Mouse (Mus musculus): ENCODE measurements around the gene Gpc1. TPM values are rescaled to one million over a fixed set of nuclear protein-coding genes. Genes with fewer than 3 reads are reported as not detected.

The Gpc1 gene
- total and polyA plus RNA-seq, 2 experiments from 2014 or later, result 57.8 to 215 TPM

DNA sequence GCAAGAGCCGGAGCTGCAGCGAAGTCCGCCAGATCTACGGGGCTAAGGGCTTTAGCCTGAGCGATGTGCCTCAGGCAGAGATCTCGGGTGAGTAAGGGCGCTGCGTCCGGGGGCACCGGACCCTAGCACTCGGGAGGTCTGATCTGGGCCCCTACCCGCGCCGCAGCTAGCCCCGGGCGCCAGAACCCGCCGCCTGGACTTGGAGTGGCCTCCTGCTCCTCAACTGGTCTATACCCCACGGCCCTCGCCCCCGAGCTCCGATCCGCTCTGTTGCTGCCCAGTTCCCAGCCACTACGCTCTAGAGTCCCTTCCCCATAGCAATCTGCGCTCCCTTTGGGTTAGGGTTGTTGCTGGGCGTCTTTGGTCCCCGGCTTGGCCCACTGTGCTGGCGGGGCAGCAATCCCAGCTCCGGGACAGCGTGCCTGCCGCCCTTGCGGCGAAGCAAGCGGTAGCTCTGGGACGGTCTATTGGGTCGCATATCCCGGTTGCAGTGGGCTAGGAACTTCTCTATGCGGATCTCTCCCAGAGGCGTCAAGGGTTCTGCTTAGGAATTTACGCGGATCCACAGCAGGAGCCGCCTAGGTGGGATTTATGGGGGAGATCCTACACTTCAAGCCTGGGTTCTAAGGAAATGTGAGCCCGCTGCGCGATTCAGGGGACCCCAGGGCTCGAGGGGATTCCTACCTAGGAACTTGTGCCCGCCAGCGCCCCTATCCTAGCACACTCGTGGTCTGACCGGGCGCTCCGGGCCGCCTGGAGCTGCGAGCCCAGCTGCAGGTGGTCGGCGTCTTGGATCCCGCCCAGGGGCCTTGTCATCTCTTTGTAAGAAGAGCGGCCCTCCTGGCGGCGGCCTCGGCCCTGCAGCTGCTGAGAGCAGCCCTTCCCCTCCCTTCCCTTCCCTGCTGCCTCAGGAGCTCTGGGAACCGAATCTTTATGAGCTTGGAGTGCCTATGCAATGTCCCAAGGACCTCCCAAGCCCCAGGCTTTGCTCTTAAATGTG, 866 bp downstream of the Gpc1 start:
- DNase-seq (ENCODE audit: low spot score) (peak; percentile 84), ATAC-seq (peak; percentile 16)
- Histone ChIP-seq H3K27ac (peak overlapping the region; percentile 83), H3K27me3 (ENCODE audit: insufficient read depth, low read length) (no peaks in the 10 kb centered on the region), H3K9me3 (ENCODE audit: low read length) (no peaks in the 10 kb centered on the region), H3K36me3 (ENCODE audit: insufficient read depth, low read length) (no peaks in the 10 kb centered on the region), H3K4me3 (ENCODE audit: low read length) (peak overlapping the region; percentile 65), H3K4me2 (ENCODE audit: low read depth, low read length) (peak overlapping the region; percentile 73), H3K4me1 (ENCODE audit: insufficient read depth, low read length) (peaks cover 26% of the 10 kb centered on the region), H3K9ac (replicated peaks; ENCODE audit: low read length) (peak overlapping the region; percentile 70)
- WGBS, result under 1% methylated on average over 62 of the region's 62 CpGs
- peak; percentile 28 for TF ChIP-seq CTCF (IDR thresholded peaks at IDR 0.05; ENCODE audit: low read depth)

- WGBS, result 32% methylated on average over 7 of the region's 7 CpGs
- H3K36me3 ChIP-seq (ENCODE audit: insufficient read depth, low read length), result no peaks in the 10 kb centered on the region
- ATAC-seq, result peak; percentile 51
- H3K4me1 ChIP-seq (ENCODE audit: insufficient read depth, low read length), result peaks cover 26% of the 10 kb centered on the region
- no peak overlapping the region for H3K27ac ChIP-seq
- H3K9ac ChIP-seq (replicated peaks; ENCODE audit: low read length), result no peak overlapping the region
- no peak overlapping the region for H3K4me3 ChIP-seq (ENCODE audit: low read length)
- peak; percentile 91 for TF ChIP-seq CTCF (IDR thresholded peaks at IDR 0.05; ENCODE audit: low read depth)
- H3K27me3 ChIP-seq (ENCODE audit: insufficient read depth, low read length), result no peaks in the 10 kb centered on the region
- no peaks in the 10 kb centered on the region for H3K9me3 ChIP-seq (ENCODE audit: low read length)
- DNase-seq (ENCODE audit: low spot score), result peak; percentile 93
- H3K4me2 ChIP-seq (ENCODE audit: low read depth, low read length), result peak overlapping the region; percentile 73
Observed at GRCm38 (mm10) chr1:92833987-92834706, 2.7 kb downstream of the Gpc1 start.

DNA sequence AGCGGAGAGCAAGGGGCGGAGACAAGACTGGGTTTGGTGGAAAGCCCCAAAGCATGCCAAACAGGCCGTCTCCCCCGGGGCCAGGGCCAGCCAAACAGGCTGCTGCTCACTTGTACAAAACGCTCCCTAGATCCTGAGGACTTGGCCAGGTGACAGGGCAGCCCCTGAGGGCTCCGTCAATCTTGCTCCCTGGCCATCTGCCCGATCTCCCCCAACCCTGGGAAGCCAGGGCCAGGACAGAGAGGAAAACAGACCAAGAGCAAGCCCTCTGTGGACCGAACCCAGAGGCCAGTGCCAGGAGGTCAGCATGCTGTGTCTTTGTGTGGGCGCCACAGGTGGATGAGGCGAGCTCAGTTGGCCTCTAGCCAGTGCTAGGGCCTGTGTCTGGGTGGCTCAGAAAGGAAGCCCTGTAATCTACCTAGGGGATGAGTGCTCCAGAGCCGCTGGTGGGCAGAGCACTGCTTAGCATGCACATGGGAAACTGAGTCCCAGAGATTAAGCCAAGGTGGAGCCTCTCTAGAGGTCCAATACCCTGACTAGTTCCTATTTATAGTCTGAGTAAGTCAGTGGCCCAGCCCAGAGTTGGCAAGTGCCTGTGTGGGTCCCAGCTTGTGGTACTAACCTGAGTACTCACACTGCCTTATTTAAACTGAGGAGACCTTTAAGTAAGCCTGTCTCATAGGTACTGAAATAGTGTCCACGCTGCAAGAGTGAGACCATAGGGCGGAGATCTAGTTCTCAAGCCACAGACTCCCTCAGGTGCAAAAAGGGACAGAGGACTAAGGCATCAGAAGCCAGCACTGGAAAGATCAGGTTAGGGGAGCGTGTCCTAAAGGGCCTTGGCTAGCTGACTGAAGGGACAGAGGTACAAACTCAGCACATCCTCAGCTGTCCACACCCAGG, 6.7 kb downstream of the Gpc1 start:
- ATAC-seq, result peak; percentile 11
- no peak overlapping the region for H3K27ac ChIP-seq
- H3K4me2 ChIP-seq (ENCODE audit: low read depth, low read length), result no peak overlapping the region
- H3K4me1 ChIP-seq (ENCODE audit: insufficient read depth, low read length), result peaks cover 16% of the 10 kb centered on the region
- WGBS, result 44% methylated on average over 14 of the region's 14 CpGs
- no peak overlapping the region for H3K9ac ChIP-seq (replicated peaks; ENCODE audit: low read length)
- no peak for TF ChIP-seq CTCF (IDR thresholded peaks at IDR 0.05; ENCODE audit: low read depth)
- peak; percentile 83 for DNase-seq (ENCODE audit: low spot score)
- no peaks in the 10 kb centered on the region for H3K36me3 ChIP-seq (ENCODE audit: insufficient read depth, low read length)
- no peaks in the 10 kb centered on the region for H3K9me3 ChIP-seq (ENCODE audit: low read length)
- H3K4me3 ChIP-seq (ENCODE audit: low read length), result no peak overlapping the region
- no peaks in the 10 kb centered on the region for H3K27me3 ChIP-seq (ENCODE audit: insufficient read depth, low read length)

DNA sequence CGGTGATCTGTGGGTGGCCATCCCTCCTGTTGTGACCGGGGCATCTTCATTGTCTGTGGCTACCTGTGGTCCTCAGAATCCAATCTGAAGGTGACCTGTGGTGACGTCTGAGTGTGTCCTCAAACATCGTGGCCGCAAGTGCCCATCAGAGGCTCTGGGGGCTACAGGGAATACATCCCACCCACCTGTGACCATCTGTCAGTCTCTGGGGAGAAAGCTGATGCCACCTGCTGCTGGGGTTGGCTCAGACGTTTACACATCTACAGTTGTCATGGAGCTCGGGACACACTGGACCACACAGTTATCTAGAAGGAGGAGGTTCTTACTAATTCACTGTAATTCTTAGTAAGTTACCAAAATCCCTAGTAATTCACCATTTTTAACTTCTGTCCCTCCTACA, 7.8 kb downstream of the Gpc1 start:
- Histone ChIP-seq H3K9me3 (ENCODE audit: low read length) (no peaks in the 10 kb centered on the region), H3K4me3 (ENCODE audit: low read length) (no peak overlapping the region), H3K9ac (replicated peaks; ENCODE audit: low read length) (no peak overlapping the region), H3K4me1 (ENCODE audit: insufficient read depth, low read length) (peaks cover 11% of the 10 kb centered on the region), H3K36me3 (ENCODE audit: insufficient read depth, low read length) (no peaks in the 10 kb centered on the region), H3K4me2 (ENCODE audit: low read depth, low read length) (no peak overlapping the region), H3K27me3 (ENCODE audit: insufficient read depth, low read length) (no peaks in the 10 kb centered on the region), H3K27ac (no peak overlapping the region)
- TF ChIP-seq CTCF (IDR thresholded peaks at IDR 0.05; ENCODE audit: low read depth), result no peak
- no peak for DNase-seq (ENCODE audit: low spot score)
- 58% methylated on average over 7 of the region's 7 CpGs for WGBS
- ATAC-seq, result no peak

GRCm38 (mm10) chr1:92840231-92840890, 8.9 kb downstream of the Gpc1 start:
- H3K9ac ChIP-seq (replicated peaks; ENCODE audit: low read length), result no peak overlapping the region
- 72% methylated on average over 8 of the region's 8 CpGs for WGBS
- no peak overlapping the region for H3K27ac ChIP-seq
- no peak overlapping the region for H3K4me3 ChIP-seq (ENCODE audit: low read length)
- H3K4me1 ChIP-seq (ENCODE audit: insufficient read depth, low read length), result peaks cover 3% of the 10 kb centered on the region; the same call in 1 of the 2 replicates
- no peaks in the 10 kb centered on the region for H3K27me3 ChIP-seq (ENCODE audit: insufficient read depth, low read length)
- no peaks in the 10 kb centered on the region for H3K36me3 ChIP-seq (ENCODE audit: insufficient read depth, low read length)
- no peaks in the 10 kb centered on the region for H3K9me3 ChIP-seq (ENCODE audit: low read length)
- DNase-seq (ENCODE audit: low spot score) (peak; percentile 69), ATAC-seq (peak; percentile 50; the same call in 1 of the 2 replicates)
- H3K4me2 ChIP-seq (ENCODE audit: low read depth, low read length), result no peak overlapping the region
- TF ChIP-seq CTCF (IDR thresholded peaks at IDR 0.05; ENCODE audit: low read depth), result peak; percentile 72
